Mouse (Mus musculus) MEL (cell line): Measurements from ENCODE around the gene Axl.

Experiments used
- CTCF ChIP-seq, 3 experiments: IDR thresholded peaks in 2 of 3; conservative IDR thresholded peaks in 1 of 3; 2 replicates each; pipeline ENCODE4 v1.5.1; 2011 to 2012; ENCODE audit warnings: low read length in 3 of 3, low read depth in 2 of 3, mild to moderate bottlenecking in 2 of 3, improper control_type of control experiment in 1 of 3, inconsistent platforms in 1 of 3, mixed read lengths in 1 of 3, moderate library complexity in 1 of 3; ENCODE audit not compliant: control insufficient read depth in 1 of 3, insufficient read depth in 1 of 3, poor library complexity in 1 of 3, severe bottlenecking in 1 of 3
- POLR2A ChIP-seq, 2 experiments: IDR thresholded peaks; 2 replicates each; pipeline ENCODE4 v1.6.1; 2011 to 2012; ENCODE audit warnings: low read length in 2 of 2, mild to moderate bottlenecking in 2 of 2, control low read depth in 1 of 2, improper control_type of control experiment in 1 of 2, low read depth in 1 of 2, moderate library complexity in 1 of 2; ENCODE audit not compliant: control insufficient read depth in 1 of 2, insufficient read depth in 1 of 2, poor library complexity in 1 of 2

DNA sequence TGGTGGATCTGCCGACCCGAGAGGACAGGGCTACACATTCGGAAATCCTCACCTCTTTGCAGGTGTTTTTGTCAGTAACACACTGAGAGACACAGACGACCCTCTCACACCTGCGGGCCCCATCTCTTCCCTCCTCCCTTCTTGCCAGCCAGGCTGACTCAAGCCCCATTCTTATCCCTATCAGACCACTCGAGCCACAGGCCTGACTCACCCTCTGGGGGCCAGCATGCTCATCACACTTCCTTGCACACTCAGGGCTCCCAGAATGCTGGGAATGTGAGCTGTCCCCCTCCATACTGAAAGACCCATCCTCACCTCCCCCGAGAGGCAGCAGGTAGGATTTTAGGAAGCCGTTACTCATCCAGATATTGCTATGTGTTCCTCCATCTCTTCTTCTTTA lies 4.8 kb downstream of the Axl start:
- TF ChIP-seq POLR2A (IDR thresholded peaks at IDR 0.05; ENCODE audit: control insufficient read depth in 1 of 2, insufficient read depth in 1 of 2, low read depth in 1 of 2, low read length in 2 of 2, poor library complexity in 1 of 2) = no peak
- TF ChIP-seq CTCF (IDR thresholded peaks at IDR 0.05 in 2 of 3, conservative IDR thresholded peaks at IDR 0.05 in 1 of 3; ENCODE audit: control insufficient read depth in 1 of 3, insufficient read depth in 1 of 3, low read depth in 2 of 3, low read length in 3 of 3, poor library complexity in 1 of 3, severe bottlenecking in 1 of 3) = no peak
